Mouse (Mus musculus): Measurements from ENCODE around the gene Tmem88.

Tmem88 gene

GRCm38 (mm10) chr11:69398059-69398458 is at the start of gene Tmem88:
Tmem88 (minus strand) TSS chr11:69398234.
- DNase-seq = peak; percentile 53

GRCm38 (mm10) chr11:69447299-69447698 is 49.3 kb upstream of the Tmem88 start:
- DNase-seq = no peak

GRCm38 (mm10) chr11:69443328-69443727 is 45.3 kb upstream of the Tmem88 start:
- DNase-seq = peak; percentile 30

GRCm38 (mm10) chr11:69437291-69437690 is 39.3 kb upstream of the Tmem88 start:
- no peak for DNase-seq

GRCm38 (mm10) chr11:69433189-69433588 is 35.2 kb upstream of the Tmem88 start:
- DNase-seq = no peak

- no peak for DNase-seq
These were observed 34.6 kb upstream of the Tmem88 start for GRCm38 (mm10) chr11:69432640-69432982.

- DNase-seq = peak; percentile 91
These were observed 34.0 kb upstream of the Tmem88 start for GRCm38 (mm10) chr11:69431829-69432639.

- DNase-seq = no peak
These were observed 32.6 kb upstream of the Tmem88 start for GRCm38 (mm10) chr11:69430631-69431030.

GRCm38 (mm10) chr11:69429313-69429712 is 31.3 kb upstream of the Tmem88 start:
- peak; percentile 24 for DNase-seq

GRCm38 (mm10) chr11:69428751-69429150 is 30.7 kb upstream of the Tmem88 start:
- peak; percentile 86 for DNase-seq

GRCm38 (mm10) chr11:69426246-69426645 is 28.2 kb upstream of the Tmem88 start:
- no peak for DNase-seq

GRCm38 (mm10) chr11:69423885-69424284 is 25.9 kb upstream of the Tmem88 start:
- no peak for DNase-seq

GRCm38 (mm10) chr11:69422842-69423241 is 24.8 kb upstream of the Tmem88 start:
- no peak for DNase-seq

GRCm38 (mm10) chr11:69421131-69421977 is 23.3 kb upstream of the Tmem88 start:
- no peak for DNase-seq

- DNase-seq = no peak
These were observed 22.5 kb upstream of the Tmem88 start for GRCm38 (mm10) chr11:69420554-69421000.

- DNase-seq = peak; percentile 68
These were observed 21.9 kb upstream of the Tmem88 start for GRCm38 (mm10) chr11:69419813-69420553.

- peak; percentile 52 for DNase-seq
These were observed 21.4 kb upstream of the Tmem88 start for GRCm38 (mm10) chr11:69419443-69419812.

- DNase-seq = peak; percentile 97
These were observed 20.7 kb upstream of the Tmem88 start for GRCm38 (mm10) chr11:69418481-69419442.

GRCm38 (mm10) chr11:69417449-69418384 is 19.7 kb upstream of the Tmem88 start:
- DNase-seq = peak; percentile 99

GRCm38 (mm10) chr11:69416921-69417448 is 19.0 kb upstream of the Tmem88 start:
- peak; percentile 26 for DNase-seq
